Mouse (Mus musculus) liver (tissue): ENCODE results near the gene Chd3.

Experiments
- DNase-seq: peaks from one replicate; pipeline ENCODE4 v3.0.0-alpha.2; 2020; ENCODE audit warnings: mixed read lengths

Chd3 gene

GRCm38 (mm10) chr11:69364376-69364775 is 4.8 kb downstream of the Chd3 start:
- no peak for DNase-seq

DNA sequence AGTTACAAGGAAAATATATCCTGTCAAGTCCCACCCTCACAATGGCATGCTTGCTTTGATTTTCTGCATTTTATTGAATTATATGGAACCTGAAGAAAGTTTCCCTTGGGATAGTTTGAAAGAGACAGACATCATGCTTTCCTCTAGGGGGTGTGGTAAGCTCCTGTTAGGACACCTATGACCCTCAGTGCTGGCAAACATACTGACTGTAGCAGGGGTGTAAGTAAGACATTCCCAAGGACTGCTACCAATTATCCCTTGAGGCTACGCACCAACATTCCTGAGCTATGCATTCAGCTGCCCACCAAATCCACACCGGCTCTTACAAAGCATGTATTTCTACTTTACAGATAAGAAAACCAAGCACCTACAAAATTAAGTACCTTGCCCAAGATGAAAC is 6.7 kb downstream of the Chd3 start:
- no peak for DNase-seq

GRCm38 (mm10) chr11:69362021-69362420 is 7.2 kb downstream of the Chd3 start:
- no peak for DNase-seq

DNA sequence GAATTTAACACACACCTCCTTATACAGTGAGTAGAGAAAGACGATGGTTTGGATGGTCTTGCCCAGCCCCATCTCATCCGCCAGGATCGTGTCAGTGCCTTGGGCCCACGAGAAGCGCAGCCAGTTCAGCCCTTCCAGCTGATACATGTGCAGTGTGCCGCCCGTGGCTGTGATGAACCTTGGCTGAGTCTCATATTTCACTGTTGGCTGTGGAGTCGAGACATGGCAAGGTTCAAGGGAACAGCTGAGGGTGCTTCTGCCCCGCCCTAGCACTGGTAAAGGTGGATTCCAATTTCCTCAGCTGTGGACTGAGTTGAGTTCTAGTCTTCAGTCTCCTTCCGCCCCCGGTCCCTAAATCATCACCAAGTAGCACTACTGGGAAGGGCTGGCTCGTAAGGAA is 11.5 kb downstream of the Chd3 start:
- DNase-seq, result no peak

DNA sequence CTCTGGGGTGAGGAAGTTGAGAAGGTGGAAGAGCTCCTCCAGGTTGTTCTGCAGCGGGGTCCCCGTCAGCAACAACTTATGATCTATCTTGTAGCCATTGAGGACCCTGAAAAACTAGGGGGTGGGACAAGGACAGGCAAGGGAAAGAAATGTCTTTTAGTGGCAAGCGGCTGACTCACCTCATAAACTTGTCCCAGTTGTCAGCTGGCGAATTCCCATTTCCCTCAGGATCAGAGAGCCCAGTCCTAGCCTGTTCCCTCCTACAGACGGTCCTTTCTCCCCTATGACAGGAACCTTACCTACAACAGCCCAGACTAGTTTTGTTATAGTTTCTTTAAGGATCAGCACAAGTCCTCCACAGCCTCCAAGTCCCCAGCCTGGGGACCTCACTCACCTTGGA is 12.7 kb downstream of the Chd3 start:
- DNase-seq, result no peak

DNA sequence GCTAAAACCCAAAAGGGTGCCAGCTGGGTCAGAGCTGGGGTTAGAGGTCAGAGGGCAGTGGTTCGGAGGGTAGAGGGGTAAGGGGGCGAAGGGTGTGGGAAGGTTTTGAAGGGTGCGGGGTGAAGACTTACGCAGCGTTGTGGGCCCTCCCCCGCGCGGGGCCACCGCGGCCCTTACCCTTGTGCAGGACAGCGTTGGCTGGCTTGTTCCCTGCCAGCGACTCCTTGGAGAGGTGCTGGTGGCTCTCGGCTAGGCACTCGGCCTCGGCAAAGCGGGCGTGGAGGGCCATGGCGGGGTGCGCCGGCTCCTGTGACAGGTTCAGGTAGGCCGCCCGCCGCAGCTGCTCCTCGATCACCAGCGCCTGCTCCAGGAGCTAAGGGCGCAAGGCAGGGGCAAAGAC is 22.8 kb downstream of the Chd3 start:
- DNase-seq, result no peak

- peak; percentile 34 for DNase-seq
Observed at GRCm38 (mm10) chr11:69340161-69341131, 28.8 kb downstream of the Chd3 start, which contains the start of gene Rnf227. Gene Rnf227, plus strand, starts transcription at chr11:69340461.

- no peak for DNase-seq
Observed at GRCm38 (mm10) chr11:69334796-69335195, 34.4 kb downstream of the Chd3 start.

GRCm38 (mm10) chr11:69333922-69334321 is 35.3 kb downstream of the Chd3 start:
- DNase-seq, result peak; percentile 41

DNA sequence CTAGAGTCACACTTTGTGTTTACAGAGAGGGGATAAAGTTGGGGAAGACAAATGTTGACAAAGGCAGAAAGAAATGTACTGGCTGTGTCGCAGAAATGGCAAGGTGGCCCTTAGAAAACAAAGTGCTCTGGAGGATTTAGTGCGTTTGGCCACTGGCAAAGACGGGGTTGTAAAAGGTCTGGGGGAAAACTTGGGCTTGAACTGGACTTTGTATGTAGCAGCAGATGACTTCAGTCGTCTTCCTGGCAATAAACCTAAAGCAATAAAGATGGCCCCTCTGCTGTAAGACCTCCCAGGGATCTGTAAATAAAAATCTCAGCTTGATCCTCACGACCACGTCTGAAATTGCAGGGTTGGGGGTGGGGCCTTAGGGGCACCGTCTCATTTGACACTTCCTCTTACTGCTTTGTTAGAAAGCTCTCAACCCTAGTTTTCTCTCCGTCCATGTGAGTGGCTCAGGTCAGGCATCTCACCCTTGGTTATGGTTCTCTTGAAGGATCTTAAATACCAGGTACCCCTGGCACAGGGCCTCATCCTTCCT is 36.4 kb downstream of the Chd3 start:
- DNase-seq, result no peak

DNA sequence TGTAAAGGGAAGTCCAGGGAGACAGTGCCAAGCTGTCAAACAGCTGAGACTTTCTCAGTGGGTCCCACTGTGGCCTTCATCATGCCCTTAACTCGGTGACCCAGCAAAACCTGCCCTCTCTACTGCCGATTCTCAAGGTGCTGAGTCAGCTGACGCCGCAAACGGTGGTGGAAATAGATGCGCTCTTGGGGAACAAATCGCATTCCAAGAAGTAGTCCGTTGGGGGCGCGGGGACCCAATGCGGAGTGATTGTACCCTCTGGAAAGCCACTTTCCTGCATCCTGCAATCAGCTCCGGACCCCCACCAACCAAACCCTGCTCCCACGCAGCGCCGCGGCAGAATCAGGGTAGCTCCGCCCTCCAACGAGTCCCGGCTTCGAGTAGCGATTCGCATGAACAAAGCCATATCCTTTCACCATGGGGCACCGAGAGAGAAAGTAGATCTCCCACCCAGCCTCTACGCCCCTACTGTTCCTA is 37.2 kb downstream of the Chd3 start:
- DNase-seq, result peak; percentile 67

GRCm38 (mm10) chr11:69331152-69331551 is 38.1 kb downstream of the Chd3 start:
- no peak for DNase-seq

- DNase-seq, result no peak
Observed at GRCm38 (mm10) chr11:69328517-69328916, 40.7 kb downstream of the Chd3 start.

DNA sequence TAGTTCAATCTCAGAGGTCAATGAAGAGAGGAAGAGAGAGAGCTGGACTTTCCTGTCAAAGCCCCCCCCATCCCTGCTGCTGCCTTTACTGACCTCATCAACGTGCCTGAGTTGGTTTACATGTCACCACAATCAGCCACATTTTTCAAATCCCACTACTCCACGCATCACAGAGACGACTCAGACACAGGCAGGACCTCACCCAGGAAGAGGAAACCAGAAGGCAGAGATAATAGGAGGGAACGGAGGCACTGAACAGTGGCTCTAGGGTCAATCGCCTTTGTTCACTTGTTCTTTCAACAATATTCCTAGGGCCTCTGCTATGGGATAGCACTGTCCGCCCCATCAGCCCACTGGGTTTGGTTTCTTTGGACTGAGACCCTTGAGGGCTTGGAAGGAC is 41.6 kb downstream of the Chd3 start:
- no peak for DNase-seq

DNA sequence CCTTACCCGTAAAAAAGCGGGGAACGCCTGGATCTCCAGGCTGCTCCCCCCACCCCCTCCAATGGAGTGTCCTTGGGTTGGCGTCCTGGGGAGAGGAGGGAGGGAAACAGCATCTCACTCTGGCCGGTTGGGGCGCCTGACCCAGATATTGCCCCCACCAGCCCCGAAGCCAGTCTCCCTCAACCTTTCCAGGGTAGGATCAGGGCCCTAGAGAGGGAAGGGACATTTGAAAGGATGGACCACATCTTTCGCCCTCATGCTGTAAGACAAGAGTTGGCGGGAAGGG is 42.1 kb downstream of the Chd3 start:
- no peak for DNase-seq

DNA sequence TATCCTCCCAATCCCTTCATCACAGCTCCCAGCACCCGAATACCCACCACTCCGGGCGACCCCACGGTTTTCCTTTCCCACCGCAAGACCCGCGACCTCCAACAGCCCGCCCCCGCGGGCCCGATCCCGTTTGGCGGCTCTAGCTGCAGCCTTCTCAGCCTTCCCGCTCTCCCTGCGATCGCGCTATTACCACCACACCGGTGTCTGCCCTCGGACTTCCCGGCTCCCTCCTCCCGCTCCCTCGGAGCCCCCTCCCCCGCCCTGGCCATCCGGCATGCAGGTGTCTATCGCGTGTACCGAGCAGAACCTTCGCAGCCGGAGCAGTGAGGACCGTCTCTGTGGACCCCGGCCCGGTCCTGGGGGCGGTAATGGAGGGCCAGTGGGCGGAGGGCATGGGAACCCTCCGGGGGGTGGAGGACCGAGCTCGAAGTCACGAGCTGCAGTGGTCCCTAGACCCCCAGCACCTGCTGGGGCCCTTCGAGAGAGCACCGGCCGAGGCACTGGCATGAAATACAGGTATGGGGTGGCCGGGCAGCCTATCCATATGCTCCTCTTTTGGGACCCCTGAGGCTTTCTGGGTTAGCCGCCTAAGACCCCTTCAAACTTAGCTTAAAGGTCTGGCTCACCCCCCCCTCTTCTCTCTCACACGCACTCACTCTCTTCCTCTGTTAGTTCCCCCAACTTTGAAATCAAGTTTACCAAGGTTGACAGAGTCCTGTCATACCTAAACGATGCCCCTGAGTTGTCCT is 42.6 kb downstream of the Chd3 start:
- DNase-seq, result no peak

- DNase-seq, result peak; percentile 93
Observed at GRCm38 (mm10) chr11:69325628-69326407, 43.4 kb downstream of the Chd3 start, which contains the start of gene Kcnab3. Gene Kcnab3, plus strand, starts transcription at chr11:69326258.

DNA sequence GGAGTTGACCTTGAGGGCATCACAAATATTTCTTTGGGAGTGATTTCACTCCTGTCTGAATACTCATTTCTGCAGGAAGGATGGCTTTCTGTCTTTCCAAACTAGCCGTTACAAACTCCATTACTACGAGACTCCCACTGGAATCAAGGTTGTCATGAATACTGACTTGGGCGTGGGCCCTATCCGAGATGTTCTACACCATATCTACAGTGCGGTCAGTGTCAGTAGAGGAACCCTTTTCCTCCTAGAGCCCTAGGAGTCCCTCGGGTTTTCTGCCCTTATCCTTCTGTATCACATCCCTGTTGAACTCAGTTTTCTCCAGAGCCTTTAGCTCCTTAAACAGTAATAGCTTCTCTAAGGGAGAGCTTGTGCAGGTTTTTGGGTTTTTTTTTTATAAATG is 44.5 kb downstream of the Chd3 start:
- no peak for DNase-seq

GRCm38 (mm10) chr11:69323667-69324111 is 45.5 kb downstream of the Chd3 start, which contains the start of the genes Cntrob and Trappc1:
Gene Cntrob, minus strand, starts transcription at chr11:69323775.
Gene Trappc1, plus strand, starts transcription at chr11:69323980.
- DNase-seq, result peak; percentile 100

- no peak for DNase-seq
Observed at GRCm38 (mm10) chr11:69322693-69323471, 46.3 kb downstream of the Chd3 start.

GRCm38 (mm10) chr11:69322010-69322409 is 47.2 kb downstream of the Chd3 start:
- no peak for DNase-seq

DNA sequence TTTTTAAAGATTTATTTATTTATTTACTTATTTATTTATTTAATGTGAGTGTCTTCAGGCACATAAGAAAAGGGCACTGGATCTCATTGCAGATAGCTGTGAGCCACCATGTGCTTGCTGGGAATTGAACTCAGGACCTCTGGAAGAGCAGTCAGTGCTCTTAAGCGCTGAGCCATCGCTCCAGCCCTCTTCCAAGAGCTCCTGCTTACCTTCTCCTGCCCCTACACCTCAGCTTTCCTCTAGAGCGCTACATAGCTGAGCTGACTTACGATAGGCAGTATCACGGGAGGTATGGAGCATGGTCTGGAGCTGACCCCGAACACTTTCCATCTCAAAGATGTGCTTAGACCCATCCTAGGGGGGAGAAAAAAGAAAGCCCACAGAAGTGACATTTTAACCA is 47.6 kb downstream of the Chd3 start:
- DNase-seq, result no peak
